Mouse (Mus musculus) spleen, postnatal 4 days (tissue): ENCODE data around the gene Arid1b.

ENCODE experiments used
- DNase-seq, 2 experiments: peaks; one replicate each; pipeline ENCODE4 v3.0.0; 2022; ENCODE audit warnings: low spot score in 2 of 2

The Arid1b gene

DNA sequence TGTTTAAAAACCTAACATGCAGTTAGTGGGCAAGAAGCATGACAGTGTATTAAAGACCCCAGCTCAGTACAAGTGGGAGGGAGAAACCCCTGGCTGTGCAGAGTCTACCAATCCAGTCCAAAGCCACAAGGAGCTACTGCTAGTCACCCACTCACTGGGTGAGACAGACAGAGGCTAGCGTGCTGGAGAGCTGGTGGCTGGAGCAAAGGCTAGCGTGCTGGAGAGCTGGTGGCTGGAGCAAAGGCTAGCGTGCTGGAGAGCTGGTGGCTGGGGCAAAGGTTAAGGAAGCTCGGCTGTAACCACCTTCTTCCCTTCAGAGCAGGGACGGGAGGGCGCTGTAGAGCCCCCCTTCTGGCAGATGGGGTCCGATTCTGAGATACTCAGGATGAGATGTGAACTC lies 320.6 kb downstream of the Arid1b start:
- no peak for DNase-seq

DNA sequence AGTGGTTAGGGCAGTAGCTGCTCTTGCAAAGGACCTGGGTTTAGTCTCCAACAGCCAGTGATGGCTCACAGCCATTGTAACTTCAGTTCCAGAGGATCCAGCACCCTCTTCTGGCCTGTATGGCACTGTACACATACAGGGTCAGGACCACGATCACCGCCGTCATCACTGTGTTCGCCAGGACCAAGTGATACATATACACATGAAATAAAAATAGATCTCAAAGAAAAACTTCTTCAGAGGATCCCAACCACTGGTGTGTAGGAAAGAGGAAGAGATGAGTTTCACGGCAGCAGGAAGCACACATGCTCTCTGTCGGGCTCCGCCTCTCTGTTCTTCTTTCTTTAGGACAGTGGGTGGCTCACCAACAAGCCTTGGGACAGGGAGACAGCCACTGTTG lies 322.4 kb downstream of the Arid1b start:
- no peak for DNase-seq

DNA sequence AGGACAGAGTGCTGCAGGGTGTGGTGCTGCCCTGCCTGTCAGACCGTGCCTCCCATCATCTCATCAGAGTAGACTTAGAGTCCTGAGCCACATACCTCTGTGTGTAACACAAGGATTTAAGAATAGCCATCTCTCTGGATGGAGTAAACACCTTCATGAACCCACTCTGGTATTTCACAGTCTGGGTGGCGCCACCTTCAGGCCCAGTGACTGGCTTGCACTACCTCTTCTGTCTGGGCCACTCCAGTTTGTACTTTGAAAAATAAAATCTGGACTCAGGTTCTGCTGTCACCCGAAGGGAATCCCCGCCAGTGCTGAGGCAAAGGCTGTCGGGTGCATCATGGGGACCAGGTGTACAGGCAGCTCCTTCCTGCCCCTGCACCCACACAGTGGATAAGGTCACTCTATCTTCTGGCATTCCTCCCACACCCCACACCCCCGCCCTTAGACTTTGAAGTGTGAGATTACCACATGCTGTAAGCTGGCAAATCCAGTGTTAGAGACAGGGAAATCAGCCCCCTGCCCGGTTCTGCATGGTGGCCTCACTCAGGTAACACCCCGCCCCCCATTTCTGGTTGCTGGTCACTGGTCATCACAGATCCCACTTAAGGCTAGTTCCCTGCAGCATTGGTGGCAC lies 327.6 kb downstream of the Arid1b start:
- DNase-seq, result no peak

DNA sequence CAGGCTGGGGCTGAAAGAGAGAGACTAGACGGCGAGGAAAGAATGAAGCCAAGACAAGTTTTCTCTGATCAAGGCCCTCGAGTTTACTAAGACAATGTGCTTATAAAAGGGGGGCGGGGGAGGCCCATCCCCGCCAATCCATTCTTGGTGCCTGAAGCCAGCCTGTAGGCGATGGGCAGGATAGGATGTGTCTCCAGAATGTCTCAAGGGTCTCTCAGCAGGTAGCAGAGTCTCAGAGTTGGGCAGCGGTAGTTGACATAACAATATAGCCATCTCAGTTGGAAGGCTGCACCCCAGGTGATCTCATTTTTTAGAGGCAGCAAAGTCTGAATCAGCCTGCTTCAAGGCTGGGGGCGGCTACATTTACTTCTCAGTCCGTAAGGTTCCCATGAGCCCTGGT lies 328.5 kb downstream of the Arid1b start:
- no peak for DNase-seq

DNA sequence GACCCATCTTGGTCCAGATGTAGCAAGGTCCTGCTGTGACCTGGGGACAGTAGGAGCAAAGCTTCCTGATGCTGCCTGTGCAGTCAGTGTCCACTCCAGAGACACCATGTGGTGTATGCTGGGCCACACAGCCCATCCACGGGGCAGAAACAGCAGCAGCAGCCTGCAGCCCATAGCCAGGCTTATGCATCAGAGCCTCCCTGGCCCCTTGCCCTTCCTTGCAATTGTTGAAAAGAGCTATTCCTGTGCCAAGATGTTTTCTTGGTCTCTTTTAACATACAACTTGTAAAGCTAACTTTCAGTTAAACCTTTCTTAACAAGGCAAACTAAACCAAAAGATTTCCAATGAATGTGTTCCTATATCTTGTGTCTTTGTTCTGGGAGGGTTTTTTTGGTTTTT lies 329.6 kb downstream of the Arid1b start:
- no peak for DNase-seq

DNA sequence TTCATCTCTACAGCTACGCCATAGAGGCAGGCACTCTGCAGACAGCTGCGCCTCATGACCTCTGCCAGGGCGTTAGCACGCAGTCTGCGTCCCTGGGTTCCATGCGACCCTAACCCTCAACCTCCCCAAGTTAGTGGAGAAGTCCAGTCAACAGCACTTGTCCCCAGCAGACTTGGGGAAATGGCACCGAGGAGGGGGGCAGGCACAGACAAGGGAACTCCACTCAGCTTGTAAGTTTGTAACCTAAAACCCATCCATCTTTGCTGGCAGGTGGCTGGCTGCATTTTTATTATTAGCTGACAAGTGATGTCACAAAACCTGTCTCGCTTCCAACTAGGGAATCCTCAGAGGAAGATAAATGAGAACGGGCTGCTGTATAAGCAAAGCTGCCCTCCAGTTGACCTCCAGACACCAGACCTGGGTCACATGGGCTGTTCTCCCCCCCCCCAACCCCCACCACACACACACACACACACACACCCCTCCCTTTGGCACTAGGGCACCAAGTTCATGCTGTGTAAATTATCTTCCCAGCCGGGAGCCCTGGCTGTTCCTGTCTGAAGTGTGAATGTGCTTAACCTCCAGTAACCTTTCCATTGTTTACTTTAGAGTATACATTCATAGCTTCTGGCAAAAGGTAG lies 330.2 kb downstream of the Arid1b start:
- DNase-seq, result no peak

DNA sequence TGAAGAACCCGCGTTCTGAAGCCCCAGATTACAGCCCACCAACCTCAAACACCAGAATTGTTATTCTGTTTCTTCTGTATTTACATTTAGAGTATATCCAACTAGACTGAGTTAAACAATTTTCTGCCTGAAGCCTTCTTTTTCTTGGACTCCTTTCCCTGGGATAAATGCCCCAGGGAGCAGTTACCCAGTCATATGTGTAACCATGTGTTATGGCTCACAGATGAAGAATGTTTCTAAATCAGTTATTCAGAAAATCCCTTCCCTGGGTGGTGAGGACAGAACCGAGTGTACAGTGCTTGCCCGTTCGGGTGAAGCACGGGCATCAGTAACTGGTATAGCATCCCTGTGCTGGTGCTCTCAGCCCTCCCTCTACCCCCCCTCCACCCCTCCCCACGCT lies 332.6 kb downstream of the Arid1b start:
- no peak for DNase-seq

DNA sequence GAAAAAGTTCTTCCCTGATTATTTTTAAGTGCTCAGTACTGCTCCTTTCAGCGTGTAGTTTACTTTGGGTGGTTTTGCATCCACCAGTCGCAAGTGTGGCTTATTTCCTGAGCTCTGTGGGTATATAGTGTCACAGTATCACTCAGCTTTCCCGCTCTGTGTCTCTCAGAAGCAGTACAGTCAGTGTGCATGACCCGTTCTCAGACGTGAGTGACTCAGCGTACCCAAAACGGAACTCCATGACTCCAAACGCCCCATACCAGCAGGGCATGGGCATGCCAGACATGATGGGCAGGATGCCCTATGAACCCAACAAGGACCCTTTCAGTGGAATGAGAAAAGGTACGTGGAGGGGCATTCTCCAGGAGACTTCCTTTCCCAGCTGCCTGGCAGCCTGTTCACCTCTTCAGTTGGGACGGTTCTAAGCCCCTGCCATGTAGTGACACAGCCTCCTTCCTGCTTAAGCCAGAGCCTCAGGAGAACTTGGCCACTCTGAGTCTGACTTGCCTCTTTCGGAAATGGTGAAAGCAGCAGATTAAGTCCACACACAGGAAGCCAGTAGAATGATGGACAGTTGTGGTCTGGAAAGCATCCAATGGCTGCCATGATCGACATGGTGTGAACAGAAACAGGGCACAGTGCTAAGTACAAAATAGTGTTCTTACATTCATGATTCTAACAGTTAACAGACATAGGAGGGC lies 333.5 kb downstream of the Arid1b start:
- DNase-seq, result no peak

DNA sequence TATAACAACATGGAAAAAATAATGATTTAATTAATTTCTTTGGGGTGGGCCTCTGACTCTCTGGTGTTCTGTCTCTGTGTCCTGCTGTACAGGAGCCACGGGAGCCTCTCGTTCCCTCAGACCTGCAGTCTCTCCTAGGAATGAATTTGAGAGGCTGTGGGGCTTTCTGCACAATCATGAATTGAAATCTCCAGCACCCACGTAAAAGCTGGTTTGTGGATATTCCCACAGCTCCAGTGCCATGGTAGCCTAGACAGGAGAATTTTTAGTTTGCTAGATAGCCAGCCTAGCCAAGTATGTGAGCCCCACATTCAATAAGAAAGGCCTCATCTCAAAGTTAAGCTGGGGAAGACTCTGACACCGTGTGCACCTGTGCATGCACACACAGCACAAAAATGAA lies 335.3 kb downstream of the Arid1b start:
- DNase-seq, result no peak

DNA sequence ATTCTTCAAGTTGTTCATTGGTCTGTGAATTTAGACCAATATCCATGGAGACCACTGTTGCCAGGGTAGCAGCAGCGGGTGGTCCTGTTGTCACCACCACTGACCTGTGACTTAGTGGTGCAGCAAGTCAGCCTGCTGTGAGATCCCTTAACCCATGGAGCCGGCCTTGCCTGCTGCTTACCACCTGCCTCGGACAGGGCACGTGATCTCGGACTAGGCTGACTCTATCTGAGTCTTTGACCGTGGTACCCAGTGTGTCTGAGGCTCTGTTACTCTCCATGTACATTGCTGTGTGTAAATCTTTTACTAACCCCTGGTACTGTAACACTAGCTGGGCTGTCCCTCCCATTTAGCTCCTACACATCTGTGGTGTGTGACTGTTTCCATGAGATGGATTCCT lies 335.9 kb downstream of the Arid1b start:
- no peak for DNase-seq

DNA sequence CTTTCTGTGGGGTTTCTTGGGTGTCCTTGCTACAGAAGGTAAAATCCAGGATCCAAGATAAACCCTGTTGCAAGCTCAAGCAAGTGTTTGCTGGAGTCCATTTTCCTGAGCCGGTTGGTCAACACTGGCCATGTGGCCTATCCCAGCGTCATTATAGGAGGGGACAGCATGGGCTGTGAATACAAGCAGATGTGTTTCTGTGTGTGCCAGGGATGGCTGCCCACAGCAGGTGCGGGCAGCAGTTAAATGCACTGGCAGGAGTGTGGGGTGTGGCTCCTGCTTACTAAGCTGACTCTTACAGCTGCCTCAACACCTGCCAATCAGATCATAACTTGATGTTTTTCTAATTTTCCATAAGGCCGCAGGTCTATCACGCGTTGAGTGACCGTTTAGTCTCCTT lies 336.5 kb downstream of the Arid1b start:
- DNase-seq, result no peak

DNA sequence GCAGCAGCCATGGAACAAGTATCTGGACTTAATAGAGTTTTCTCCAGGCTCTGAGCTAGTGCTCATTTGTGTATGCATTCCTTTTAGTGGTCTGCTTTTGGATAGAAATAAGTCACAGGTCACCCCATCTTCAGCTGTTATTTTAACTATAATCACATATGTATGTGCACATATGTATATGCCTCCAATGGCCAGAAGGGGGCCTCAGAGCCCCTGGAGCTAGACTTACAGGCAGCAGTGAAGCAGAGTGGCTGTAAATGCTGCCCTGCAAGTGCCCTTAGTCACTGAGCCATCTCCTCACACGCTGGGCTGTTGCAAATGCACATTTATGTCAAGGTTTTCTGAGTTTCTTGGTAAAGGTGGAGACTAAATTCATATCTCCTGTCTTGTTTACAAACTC lies 337.3 kb downstream of the Arid1b start:
- no peak for DNase-seq

DNA sequence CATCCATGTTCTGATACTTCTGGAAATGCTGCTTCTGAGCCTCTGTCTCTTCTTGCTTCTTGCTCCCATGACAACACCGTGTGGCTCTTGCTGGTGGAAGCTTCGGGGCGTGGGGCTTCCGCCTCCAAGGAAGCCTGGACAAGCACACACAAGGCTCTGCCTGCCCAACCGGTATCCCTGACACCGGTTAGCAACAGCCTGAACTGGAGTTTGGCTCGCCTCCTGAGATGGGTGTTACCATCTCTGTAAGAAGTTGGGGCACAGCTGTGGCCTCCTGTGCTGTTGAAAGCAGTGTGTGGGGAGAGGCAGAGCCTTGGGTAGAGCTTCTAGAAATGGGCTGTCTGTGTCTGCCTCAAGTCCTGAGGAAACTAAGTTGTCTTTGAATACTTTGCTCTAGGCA lies 340.4 kb downstream of the Arid1b start:
- no peak for DNase-seq

DNA sequence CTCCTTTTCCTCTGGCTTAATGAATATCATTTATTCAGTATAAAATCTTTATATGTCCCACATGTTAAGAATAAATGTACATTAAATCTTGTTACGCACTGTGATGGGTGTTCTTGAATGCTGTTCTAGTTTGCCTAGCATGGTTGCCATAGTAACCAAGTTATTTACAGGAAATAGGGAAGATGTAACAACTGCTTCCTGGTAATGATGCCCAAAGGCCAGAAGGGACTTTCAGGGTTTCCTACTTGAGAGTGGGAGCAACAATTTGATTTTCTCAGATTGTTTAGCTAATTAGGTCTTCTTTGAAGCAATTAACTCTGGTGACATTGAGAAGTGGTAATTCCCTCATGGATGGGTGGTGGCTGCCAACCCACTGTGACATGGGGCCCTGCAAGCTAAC lies 350.3 kb downstream of the Arid1b start:
- DNase-seq, result no peak

DNA sequence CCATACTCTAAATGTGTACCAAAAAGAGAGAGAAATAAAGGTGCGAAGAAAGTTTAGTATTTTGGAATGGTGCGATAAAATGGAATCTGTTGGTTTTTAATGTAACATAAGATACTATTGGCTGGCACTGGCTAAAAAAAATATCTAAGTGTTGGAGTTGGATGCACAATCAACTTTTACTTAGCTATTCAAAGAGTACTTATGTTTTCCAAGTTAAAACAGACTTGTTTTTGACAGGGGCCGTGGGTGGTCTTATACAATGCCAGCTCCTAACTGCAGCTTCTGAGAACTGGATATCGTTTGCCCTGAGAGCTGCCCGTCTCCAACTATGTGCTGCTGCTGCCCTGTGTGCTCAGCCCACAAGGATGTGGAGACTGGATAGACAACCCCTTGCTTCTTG lies 351.7 kb downstream of the Arid1b start:
- no peak for DNase-seq

DNA sequence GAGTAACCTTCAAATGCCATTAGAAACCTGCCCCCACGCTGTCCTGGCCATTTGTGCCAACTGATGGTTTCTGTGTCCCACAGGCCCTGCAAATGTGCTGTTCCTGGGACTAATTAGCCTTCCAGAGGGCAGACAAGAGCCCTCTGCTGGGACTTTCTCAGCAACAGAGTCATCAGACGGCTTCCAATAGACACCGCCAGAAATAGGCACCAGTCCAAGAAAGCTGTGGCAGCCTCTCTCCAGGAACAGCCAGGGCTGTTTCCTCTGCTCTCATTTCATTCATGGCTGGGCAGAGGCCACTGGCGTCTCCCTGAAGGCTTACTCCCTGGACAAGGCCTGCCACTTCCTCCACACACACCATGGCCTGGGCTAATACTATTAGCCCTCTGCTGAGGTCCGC lies 358.8 kb downstream of the Arid1b start:
- DNase-seq, result no peak

DNA sequence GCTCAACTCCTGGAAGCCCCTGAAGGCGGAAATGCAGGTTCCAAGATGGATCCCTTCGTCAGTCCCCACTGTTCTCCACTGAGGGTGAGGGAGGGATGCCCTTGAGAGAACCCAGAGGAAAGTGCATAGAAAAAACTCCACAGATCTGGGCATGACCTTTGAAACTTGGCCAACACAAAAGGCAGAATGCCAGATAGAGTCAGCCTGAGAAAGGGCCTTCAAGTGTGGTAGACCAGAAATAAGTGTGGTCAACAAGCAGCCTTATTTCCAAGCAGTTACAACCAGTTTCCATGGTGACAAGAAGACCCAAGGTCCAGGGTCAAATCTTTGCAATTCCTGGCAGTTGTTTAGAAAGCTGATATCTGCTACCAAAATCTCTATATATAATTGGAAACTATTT lies 366.6 kb downstream of the Arid1b start:
- DNase-seq, result no peak

DNA sequence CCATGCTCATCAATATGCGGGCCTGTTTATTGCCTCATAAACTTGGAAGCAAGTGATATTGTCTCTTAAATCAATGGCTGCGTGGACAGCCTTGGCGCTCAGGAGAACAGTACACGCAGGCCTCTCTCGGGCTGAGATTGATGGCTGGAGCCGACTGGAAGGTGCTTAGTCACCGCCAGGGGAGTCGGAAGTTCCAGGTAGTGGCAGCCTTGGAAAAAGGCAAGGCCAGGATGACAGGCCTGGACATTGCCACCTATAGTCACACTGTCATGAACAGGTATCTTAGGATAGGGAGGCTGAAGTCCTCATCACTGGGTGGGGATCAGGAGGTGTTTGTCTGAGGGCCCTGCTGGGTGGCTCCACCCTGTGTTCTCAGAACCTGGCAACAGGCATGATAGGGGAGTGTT lies 371.9 kb downstream of the Arid1b start:
- no peak for DNase-seq

DNA sequence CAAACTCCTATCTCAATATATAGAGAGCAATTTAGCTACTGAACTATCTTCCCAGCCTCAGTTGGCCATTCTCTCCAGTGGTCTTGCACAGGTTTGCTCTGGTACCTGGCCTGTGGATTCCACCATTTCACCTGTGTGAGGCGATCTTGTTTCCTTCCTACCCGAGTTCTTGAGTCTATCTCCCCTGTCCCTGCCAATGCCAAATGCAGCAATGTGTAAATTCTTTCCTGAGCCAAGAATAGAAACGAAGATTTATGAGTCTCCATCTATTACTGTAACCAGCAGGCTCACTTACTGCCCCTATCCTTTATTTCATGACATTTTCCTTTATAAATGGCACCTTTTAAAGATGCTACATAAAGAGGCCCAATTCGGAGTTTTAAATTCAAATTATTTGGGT lies 376.9 kb downstream of the Arid1b start:
- no peak for DNase-seq

DNA sequence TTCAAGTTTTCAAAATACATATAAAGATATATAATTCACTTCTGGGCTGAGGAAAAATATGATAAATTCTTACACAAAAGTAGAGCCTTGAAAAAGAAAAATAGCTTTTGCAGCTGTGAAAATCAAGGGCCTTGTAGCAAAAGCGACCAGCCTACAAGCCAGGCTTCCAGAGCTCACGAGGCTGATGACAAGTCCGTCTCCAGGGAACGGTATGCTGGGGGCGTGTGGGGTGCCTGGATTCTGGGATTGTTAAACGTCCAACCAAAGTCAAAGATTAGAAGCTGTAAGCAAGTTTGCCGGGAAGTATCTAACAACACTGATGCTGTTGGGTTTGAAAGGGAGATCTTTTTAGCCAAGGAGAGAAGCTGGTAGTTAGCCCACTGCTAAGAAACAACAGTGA lies 377.4 kb downstream of the Arid1b start:
- DNase-seq, result no peak

DNA sequence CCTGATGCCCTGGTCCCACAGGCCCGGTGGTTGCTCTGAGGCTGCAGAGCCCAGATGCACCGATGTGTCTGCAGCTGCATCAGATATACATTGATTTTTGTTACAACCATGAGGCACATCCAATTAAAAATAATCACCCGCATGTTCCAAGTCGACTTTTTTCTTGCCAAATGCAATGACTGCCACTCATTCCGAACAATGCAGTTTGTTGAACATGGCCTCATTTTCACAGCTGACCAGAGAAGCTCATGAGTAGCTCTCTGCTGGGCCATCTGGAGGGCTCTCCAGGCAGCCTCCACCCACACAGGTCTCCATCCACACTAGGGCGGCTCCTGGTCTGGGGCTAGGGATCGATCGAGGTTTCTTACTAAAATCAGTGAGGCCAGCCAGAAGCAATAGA lies 378.8 kb downstream of the Arid1b start:
- DNase-seq, result no peak

DNA sequence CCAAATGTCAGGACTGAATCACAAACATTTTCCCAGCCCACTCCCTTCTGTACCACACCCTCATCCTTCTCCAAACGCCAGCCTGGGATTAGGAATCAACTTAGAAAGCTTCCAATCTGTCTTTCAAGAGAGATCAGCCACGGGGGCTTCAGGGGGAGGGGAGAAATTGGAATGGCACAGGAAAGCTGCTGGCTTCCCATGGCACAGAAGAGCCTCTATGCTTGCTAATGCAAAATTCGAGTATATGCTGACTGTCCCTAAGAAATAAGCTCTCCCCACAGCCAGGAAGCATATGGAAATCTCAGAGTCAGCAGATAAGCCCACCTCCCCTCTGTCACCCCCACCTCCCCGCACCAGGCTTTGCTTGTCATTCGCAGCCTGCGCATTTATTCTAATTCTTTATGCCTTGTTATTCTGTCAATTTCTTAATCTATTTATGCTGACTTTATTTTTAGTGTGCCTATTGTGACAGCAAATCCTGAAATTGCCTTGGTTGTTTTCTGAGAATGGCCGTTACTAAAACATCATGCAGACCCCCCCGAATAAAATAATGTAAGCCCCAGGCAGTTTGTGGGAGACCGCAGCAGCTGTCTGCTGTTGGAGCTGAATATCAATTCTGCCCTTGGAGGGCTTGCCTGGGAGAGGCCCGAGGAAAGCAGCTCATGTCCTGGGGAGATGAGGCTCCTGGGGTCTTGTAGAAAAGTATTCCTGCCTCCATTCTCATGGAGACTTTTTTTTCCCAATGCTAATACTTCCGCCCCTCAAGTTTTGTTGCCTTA lies 383.2 kb downstream of the Arid1b start:
- no peak for DNase-seq

DNA sequence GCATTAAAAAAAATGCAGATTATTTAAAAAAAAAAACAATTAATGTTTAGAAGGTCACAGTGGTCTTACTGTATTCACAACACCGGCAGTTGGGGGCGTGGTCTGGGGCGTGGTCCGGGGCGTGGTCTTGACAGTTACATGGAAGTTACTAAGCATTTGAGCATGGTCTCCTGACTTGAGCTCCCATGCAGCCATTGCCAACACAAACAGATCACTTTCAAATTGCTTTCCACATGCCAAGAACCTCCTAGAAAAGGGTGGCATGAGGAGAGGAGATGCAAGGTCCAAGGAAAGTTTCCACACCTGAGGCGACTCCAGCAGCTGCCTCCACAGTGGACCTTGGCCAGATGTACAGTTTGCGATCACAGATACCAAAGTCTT lies 383.8 kb downstream of the Arid1b start:
- DNase-seq, result peak; percentile 55 to 76
